Mouse (Mus musculus): ENCODE measurements around the gene Jsrp1. TPM values are rescaled to one million over a fixed set of nuclear protein-coding genes. Genes with fewer than 3 reads are reported as not detected.

Gene Jsrp1
- polyA plus RNA-seq, 1 experiment from 2014 or later: 0.83 TPM

DNA sequence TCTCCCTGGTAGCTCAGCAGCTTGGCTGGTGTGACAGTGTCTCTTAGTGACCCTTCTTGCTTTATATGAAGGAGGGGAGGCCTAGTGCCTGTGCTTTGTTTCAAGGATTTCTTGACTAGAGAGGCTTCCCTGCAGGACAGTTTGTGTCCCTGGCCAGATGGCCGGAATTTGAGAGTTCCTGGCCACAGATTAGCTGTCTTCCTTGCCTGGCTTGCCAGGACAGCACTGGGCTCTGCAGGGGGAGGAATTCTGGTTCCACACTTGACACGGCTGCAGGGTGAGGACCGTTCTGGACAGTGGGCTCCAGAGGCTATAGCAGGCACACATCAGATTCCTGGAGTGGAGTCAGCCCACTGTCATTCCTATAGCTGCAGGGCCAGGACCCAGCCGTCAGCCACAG is 37.6 kb downstream of the Jsrp1 start:
- WGBS: 96% methylated on average over 4 of the region's 4 CpGs
- no peak for ATAC-seq (ENCODE audit: low FRiP score)
- H3K9me3 ChIP-seq (replicated peaks): no peaks in the 10 kb centered on the region
- H3K27me3 ChIP-seq: no peaks in the 10 kb centered on the region
- H3K4me3 ChIP-seq: no peak overlapping the region
- H3K4me2 ChIP-seq (replicated peaks): no peak overlapping the region
- 0 out of 2 replicates have a peak, but pooled peaks cover 2% of the 10 kb centered on the region for H3K4me1 ChIP-seq
- H3K36me3 ChIP-seq: peaks cover 97% of the 10 kb centered on the region
- H3K9ac ChIP-seq: no peak overlapping the region
- no peak overlapping the region for H3K27ac ChIP-seq

DNA sequence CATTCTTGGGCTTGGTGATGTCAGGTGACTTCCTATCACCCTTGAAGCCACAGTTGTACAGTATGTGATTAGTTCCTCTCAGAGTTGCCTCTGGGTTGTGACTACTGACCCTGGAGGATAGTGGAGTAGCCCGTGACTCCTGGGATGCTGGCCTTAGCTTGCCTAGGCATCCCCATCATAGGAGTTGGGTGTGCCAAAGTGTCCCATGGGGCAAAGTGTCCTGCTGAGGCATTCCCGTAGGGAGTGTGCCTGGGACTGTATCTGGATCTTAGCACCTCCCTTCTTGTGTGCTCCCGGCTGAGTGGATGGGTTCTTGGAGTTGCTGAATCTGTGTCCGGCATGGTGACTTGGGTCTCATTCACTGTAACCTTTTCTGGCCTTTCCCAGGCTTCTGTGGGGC is 38.3 kb downstream of the Jsrp1 start:
- Histone ChIP-seq H3K4me1 (0 out of 2 replicates have a peak, but pooled peaks cover 2% of the 10 kb centered on the region), H3K9ac (0 out of 2 replicates have a peak overlapping the region, but pooled peaks have one; percentile 3), H3K27me3 (no peaks in the 10 kb centered on the region), H3K4me3 (no peak overlapping the region), H3K27ac (no peak overlapping the region), H3K36me3 (peaks cover 99% of the 10 kb centered on the region), H3K4me2 (replicated peaks) (no peak overlapping the region), H3K9me3 (replicated peaks) (no peaks in the 10 kb centered on the region)
- 0 out of 2 replicates have a peak, but pooled peaks have one; percentile 4 for ATAC-seq (ENCODE audit: low FRiP score)
- 89% methylated on average over 4 of the region's 4 CpGs for WGBS

DNA sequence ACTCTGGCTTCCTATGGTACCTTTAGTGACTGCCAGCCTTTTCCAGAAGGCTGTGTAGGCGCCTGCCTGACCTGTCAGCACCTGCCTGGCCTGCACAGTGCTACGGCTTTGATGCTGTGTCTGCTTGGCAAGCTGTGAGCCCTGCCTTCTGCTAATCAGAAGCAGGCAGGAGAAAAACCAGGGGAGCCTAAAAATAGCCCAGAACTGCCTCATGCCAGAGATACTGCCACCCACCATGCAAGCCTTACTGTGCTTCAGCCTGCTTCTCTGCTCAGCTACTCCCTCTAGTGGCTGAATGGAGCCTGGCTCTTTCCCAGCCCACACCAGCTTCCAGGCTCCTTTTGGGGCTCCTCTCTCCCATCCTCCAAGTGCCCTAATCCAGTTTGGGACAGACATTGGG is 38.7 kb downstream of the Jsrp1 start:
- ATAC-seq (ENCODE audit: low FRiP score): peak; percentile 50; the same call in 1 of the 2 replicates
- peak overlapping the region; percentile 5; the same call in 1 of the 2 replicates for H3K27ac ChIP-seq

DNA sequence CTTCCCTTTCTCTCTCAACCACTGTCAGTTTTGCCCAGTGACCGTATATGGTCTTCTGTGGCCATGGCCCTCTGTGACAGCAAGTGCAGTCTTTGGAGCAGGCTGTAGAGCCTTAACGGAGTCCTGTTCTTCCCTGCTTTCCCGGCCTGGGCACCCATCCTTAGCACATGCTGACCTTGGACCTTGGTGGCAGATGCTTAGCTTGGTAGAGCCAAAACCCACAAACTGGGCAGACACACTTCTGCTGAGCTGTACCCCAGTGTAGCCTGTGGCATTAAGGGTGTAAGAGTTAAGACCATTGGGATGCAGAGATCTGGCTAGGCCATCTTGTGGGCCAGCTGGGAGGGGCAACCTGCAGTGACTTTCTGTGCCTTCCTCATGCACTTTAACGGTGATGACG is 39.5 kb downstream of the Jsrp1 start:
- H3K36me3 ChIP-seq: peaks cover 100% of the 10 kb centered on the region
- WGBS: 93% methylated on average over 5 of the region's 5 CpGs
- no peak overlapping the region for H3K9ac ChIP-seq
- no peak for ATAC-seq (ENCODE audit: low FRiP score)
- 0 out of 2 replicates have a peak, but pooled peaks cover 2% of the 10 kb centered on the region for H3K4me1 ChIP-seq
- H3K27ac ChIP-seq: no peak overlapping the region
- H3K4me3 ChIP-seq: no peak overlapping the region
- no peaks in the 10 kb centered on the region for H3K27me3 ChIP-seq
- no peaks in the 10 kb centered on the region for H3K9me3 ChIP-seq (replicated peaks)
- no peak overlapping the region for H3K4me2 ChIP-seq (replicated peaks)

More for the DNA sequence above, 38.7 kb downstream of the Jsrp1 start:
- Histone ChIP-seq H3K4me2 (replicated peaks) (no peak overlapping the region), H3K9ac (0 out of 2 replicates have a peak overlapping the region, but pooled peaks have one; percentile 18), H3K9me3 (replicated peaks) (no peaks in the 10 kb centered on the region), H3K27me3 (no peaks in the 10 kb centered on the region), H3K4me1 (0 out of 2 replicates have a peak, but pooled peaks cover 2% of the 10 kb centered on the region), H3K4me3 (no peak overlapping the region), H3K36me3 (peaks cover 99% of the 10 kb centered on the region)
- WGBS: 70% methylated on average over 2 of the region's 2 CpGs

DNA sequence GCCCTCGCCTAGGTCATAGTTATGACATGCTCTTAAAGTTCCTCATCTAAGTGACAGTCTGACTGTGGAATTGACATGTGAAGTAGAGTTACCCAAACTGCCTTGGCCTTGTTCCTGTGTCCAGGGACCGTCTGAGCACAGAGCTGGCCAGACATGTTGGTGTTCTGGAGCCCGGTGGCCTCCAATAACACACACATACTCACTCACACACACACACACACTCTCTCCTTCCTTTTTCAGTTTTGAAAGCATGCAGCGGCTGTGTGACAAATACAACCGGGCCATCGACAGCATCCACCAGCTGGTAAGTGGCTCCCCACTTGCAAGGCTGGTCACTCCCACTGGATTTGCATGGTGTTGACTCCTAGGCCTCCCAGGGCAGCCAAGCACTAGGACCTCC is 44.9 kb downstream of the Jsrp1 start:
- no peaks in the 10 kb centered on the region for H3K27me3 ChIP-seq
- H3K9me3 ChIP-seq (replicated peaks): no peaks in the 10 kb centered on the region
- no peak overlapping the region for H3K9ac ChIP-seq
- no peak overlapping the region for H3K27ac ChIP-seq
- 91% methylated on average over 6 of the region's 6 CpGs for WGBS
- no peak overlapping the region for H3K4me3 ChIP-seq
- H3K4me1 ChIP-seq: no peaks in the 10 kb centered on the region
- H3K36me3 ChIP-seq: peaks cover 88% of the 10 kb centered on the region
- ATAC-seq (ENCODE audit: low FRiP score): no peak
- no peak overlapping the region for H3K4me2 ChIP-seq (replicated peaks)

DNA sequence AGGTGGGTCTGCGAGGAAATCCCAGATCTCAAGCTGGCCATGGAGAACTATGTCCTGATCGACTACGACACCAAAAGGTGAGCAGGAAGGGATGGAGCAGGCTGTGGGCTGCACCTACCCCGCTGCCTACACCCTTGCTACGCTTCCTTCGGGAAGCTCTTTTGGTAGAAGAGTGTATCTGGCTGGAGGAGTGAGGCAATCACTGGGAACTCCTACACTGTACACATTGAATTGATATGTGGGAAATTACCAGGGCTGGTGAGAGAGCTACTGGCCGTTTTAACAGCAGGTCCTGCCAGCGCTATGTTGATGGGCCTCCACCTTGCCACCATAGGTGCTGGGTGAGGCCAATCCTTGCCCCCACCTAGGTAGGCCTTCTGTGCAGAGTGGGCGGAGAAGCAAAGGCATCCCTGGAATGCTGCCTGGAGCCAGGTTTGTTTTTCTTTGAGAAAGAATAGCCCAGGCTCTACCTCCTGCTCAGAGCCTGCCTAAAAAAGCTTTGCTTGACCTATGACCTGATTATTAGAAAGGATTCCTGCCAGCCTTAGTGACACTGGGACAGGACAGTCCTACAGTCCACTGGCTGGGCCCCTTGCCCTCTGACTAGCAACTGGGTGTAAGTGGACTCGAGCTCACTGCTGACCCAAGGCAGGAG is 47.0 kb downstream of the Jsrp1 start:
- H3K4me3 ChIP-seq: no peak overlapping the region
- no peak for ATAC-seq (ENCODE audit: low FRiP score)
- 84% methylated on average over 10 of the region's 10 CpGs for WGBS
- H3K27ac ChIP-seq: no peak overlapping the region
- no peak overlapping the region for H3K9ac ChIP-seq
- H3K36me3 ChIP-seq: peaks cover 68% of the 10 kb centered on the region
- peaks cover 5% of the 10 kb centered on the region; the same call in 1 of the 2 replicates for H3K4me1 ChIP-seq
- no peaks in the 10 kb centered on the region for H3K27me3 ChIP-seq
- H3K4me2 ChIP-seq (replicated peaks): no peak overlapping the region
- H3K9me3 ChIP-seq (replicated peaks): no peaks in the 10 kb centered on the region

DNA sequence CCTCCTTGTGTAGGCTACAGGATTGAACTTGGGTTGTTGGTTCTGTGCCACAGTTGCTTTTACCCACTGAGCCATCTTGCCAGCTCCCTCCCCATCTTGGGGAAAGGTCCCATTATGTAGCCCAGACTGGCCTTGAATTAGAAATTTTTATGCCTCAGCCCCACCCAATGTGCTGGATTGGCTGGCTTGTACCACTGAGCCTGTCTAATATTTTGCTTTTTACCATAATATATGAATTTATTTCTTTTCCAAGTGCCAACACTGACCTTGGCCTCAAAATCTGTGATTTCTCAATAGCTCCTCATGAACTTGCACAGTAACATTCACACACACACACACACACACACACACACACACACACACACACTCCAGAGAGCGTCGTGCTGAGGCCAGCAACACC is 47.6 kb downstream of the Jsrp1 start:
- Histone ChIP-seq H3K4me3 (no peak overlapping the region), H3K27ac (no peak overlapping the region), H3K4me1 (peaks cover 5% of the 10 kb centered on the region; the same call in 1 of the 2 replicates), H3K9ac (no peak overlapping the region), H3K4me2 (replicated peaks) (no peak overlapping the region), H3K9me3 (replicated peaks) (no peaks in the 10 kb centered on the region), H3K27me3 (no peaks in the 10 kb centered on the region), H3K36me3 (peaks cover 62% of the 10 kb centered on the region)
- 87% methylated on average over 2 of the region's 2 CpGs for WGBS
- ATAC-seq (ENCODE audit: low FRiP score): no peak

DNA sequence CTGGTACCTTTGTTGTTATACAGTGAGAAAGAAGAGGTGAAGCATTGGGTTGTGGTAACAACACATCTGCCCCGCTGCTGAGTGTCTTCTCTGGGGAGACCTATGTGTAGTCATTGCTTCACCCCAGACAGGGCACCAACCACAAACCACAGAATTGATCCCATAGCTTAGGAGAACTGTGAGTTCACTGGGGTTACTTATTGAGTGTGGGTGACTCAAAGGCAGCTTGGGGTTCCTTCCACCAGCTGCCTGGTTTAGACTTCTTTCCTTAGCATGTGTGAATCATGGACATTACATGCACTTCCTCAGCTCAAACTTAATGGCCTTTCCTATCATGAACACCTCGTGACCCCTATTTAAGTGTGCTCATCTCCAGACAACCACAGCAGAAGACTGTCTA is 49.8 kb downstream of the Jsrp1 start:
- 97% methylated on average over 2 of the region's 2 CpGs for WGBS
- no peak overlapping the region for H3K27ac ChIP-seq
- H3K9ac ChIP-seq: no peak overlapping the region
- H3K36me3 ChIP-seq: peaks cover 40% of the 10 kb centered on the region
- H3K4me1 ChIP-seq: peaks cover 13% of the 10 kb centered on the region
- ATAC-seq (ENCODE audit: low FRiP score): no peak
- H3K4me2 ChIP-seq (replicated peaks): no peak overlapping the region
- no peak overlapping the region for H3K4me3 ChIP-seq
- no peaks in the 10 kb centered on the region for H3K9me3 ChIP-seq (replicated peaks)
- no peaks in the 10 kb centered on the region for H3K27me3 ChIP-seq

DNA sequence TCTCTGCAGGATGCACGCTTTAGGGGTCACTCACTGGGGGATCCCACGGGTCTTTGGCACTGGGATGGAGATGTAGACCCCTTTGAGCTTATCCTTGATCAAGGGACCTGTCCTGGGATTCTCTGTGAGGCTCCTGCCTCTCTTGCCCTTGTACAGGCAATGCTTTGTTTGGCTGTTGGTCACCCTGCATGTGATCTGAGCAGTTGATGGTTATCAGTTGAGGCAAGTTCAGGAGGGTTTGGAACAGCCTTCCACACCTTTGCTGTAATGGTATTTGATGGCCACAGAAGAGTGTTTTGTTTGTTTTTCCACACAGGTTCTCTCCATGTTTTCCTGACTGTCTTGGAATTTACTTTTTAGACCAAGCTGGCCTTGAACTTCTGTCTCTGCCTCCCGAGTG is 51.5 kb downstream of the Jsrp1 start:
- Histone ChIP-seq H3K36me3 (peaks cover 25% of the 10 kb centered on the region), H3K27ac (no peak overlapping the region), H3K9ac (no peak overlapping the region), H3K4me2 (replicated peaks) (no peak overlapping the region), H3K27me3 (no peaks in the 10 kb centered on the region), H3K9me3 (replicated peaks) (no peaks in the 10 kb centered on the region), H3K4me1 (peaks cover 30% of the 10 kb centered on the region), H3K4me3 (no peak overlapping the region)
- ATAC-seq (ENCODE audit: low FRiP score): no peak
- 58% methylated on average over 3 of the region's 3 CpGs for WGBS

DNA sequence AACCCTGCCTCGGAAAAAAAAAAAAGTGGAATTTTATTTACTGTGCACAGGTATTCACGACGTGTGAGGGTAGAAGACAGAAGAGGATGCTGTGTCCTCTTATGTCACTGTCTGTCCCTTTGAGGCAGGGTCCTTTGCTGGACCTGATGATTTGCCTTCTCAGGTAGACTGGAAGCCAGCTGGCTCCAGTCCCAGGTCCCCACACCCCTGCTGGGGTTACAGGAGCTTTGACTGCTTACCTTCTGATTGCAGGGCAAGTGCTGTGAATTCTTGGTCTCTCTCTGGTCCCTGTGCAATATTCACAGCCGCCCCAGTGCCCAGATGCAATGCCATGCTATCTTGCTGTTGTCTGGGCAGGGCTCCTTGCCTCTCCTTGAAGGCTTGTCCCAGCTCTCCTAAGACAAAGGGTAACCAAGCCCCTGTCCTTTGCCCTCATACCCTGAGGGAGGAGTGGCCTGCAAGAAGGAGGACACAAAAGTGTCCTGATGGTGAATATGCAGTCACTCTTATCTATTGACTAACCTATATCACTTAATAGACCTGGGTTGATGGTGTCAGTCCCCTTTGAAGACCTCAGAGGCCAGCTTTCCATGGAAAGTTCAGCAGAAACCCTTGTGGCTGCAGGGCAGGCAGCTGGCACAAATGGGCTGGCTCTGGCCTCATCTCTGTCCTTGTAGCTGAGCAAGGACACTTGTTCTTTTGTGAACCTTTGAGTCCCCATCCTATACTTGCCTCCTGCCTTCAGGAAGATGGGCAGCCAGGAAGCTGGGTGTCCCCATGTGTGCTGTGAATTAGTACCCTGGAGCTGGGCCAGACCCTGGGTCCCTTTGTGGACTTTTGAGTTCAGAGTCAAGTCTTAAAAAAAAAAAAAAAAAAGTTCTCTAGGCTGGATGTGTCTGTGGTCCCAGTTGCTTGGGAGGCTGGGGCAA is 52.4 kb downstream of the Jsrp1 start:
- Histone ChIP-seq H3K4me3 (no peak overlapping the region), H3K4me2 (replicated peaks) (no peak overlapping the region), H3K9ac (no peak overlapping the region), H3K27ac (no peak overlapping the region), H3K36me3 (peaks cover 15% of the 10 kb centered on the region), H3K9me3 (replicated peaks) (no peaks in the 10 kb centered on the region), H3K4me1 (peaks cover 40% of the 10 kb centered on the region), H3K27me3 (no peaks in the 10 kb centered on the region)
- no peak for ATAC-seq (ENCODE audit: low FRiP score)
- WGBS: 86% methylated on average over 4 of the region's 4 CpGs

DNA sequence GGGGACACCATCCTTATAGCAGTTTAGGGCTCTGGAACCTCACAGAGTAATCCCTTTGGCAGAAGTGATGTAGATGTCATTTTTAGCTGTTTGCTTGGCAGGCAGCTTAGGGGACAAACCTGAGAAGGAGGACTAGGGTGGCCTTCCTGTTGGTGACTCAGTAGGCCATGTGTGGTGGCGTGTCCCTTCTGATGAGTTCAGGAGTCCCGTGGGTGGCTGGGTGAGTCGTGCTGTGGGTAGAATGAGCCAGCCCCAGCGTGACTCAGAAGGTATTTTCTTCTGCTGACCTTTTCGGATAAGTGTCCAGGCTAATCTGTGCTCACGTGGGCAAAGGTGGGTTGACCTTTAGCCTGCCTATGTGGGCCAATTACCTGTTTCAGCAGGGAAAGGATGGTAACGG is 54.6 kb downstream of the Jsrp1 start:
- Histone ChIP-seq H3K4me2 (replicated peaks) (no peak overlapping the region), H3K4me1 (peaks cover 42% of the 10 kb centered on the region), H3K9me3 (replicated peaks) (no peaks in the 10 kb centered on the region), H3K4me3 (no peak overlapping the region), H3K9ac (no peak overlapping the region), H3K36me3 (no peaks in the 10 kb centered on the region), H3K27me3 (no peaks in the 10 kb centered on the region), H3K27ac (no peak overlapping the region)
- no peak for ATAC-seq (ENCODE audit: low FRiP score)
- 85% methylated on average over 7 of the region's 7 CpGs for WGBS

Data from hindbrain, embryonic 12.5 days (tissue).